Mouse (Mus musculus): Measurements from ENCODE around the gene Slc12a4. TPM values are rescaled to one million over a fixed set of nuclear protein-coding genes. Genes with fewer than 3 reads are reported as not detected.
"Not testable (repeated sequence)": the region's sequence is repeated elsewhere in the genome, so short reads cannot be mapped to it uniquely, and the experiment has no call there.

The Slc12a4 gene
- polyA plus RNA-seq, 1 experiment from 2014 or later: 38.1 TPM

DNA sequence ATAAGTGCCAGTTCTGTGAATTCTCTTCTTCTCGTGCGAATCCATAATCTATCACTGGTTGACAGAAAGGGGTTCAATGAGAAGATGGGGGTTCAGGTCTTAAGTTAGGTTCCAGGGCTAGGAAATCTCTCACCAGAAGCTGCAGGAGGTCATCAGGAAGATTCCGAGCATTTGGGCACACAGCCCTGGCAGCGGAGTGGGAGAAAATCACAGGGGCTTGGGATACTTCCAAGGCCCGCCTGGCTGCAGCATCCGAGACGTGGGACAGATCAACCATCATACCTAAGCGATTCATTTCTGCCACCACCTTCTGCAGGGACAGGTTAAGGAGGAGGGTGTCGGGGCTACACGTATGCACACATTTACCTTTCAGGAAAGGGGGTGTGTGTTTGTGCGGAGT lies 22.6 kb upstream of the Slc12a4 start:
- H3K27me3 ChIP-seq (ENCODE audit: control insufficient read depth, insufficient read depth, low read length): no peaks in the 10 kb centered on the region
- 0 out of 2 replicates have a peak, but pooled peaks cover 5% of the 10 kb centered on the region for H3K4me1 ChIP-seq (ENCODE audit: control insufficient read depth, insufficient read depth, low read length)
- no peak for ATAC-seq (ENCODE audit: insufficient number of reproducible peaks, insufficient read depth, low FRiP score, low read depth)
- no peak overlapping the region for H3K4me2 ChIP-seq (replicated peaks; ENCODE audit: low read depth, low read length)
- H3K36me3 ChIP-seq (ENCODE audit: control insufficient read depth, insufficient read depth, low read length): no peaks in the 10 kb centered on the region
- no peak overlapping the region for H3K9ac ChIP-seq (replicated peaks; ENCODE audit: low read depth, low read length)
- 86% methylated on average over 11 of the region's 11 CpGs for WGBS
- H3K9me3 ChIP-seq (ENCODE audit: control insufficient read depth, low read depth, low read length): no peaks in the 10 kb centered on the region
- H3K4me3 ChIP-seq (ENCODE audit: low read depth, low read length): no peak overlapping the region
- no peak overlapping the region for H3K27ac ChIP-seq (ENCODE audit: low read length)

DNA sequence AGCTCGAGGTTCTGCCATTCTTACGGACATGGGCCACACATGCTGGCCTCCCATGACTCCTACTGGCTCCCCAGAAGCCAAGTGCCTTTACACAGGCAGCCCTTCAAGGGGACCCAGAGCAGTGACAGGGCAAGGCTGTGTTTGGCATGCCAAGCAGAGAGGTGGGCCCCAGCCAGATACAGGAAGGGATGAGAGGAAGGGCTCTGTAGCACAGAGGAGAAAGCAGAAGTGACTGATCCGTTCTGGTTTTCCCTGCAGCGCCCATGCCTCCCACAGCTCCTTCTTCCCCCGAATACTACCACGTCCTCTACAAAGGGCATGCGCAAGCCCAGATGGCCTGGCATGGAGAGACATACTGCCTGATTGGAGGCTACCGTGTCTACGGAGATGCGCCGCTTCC lies 17.5 kb upstream of the Slc12a4 start:
- WGBS: 76% methylated on average over 11 of the region's 11 CpGs
- not testable (repeated sequence) for H3K4me2 ChIP-seq (replicated peaks; ENCODE audit: low read depth, low read length); H3K27ac ChIP-seq (ENCODE audit: low read length); H3K9ac ChIP-seq (replicated peaks; ENCODE audit: low read depth, low read length); H3K4me1 ChIP-seq (ENCODE audit: control insufficient read depth, insufficient read depth, low read length); H3K27me3 ChIP-seq (ENCODE audit: control insufficient read depth, insufficient read depth, low read length); H3K36me3 ChIP-seq (ENCODE audit: control insufficient read depth, insufficient read depth, low read length); H3K9me3 ChIP-seq (ENCODE audit: control insufficient read depth, low read depth, low read length); ATAC-seq (ENCODE audit: insufficient number of reproducible peaks, insufficient read depth, low FRiP score, low read depth); H3K4me3 ChIP-seq (ENCODE audit: low read depth, low read length)

DNA sequence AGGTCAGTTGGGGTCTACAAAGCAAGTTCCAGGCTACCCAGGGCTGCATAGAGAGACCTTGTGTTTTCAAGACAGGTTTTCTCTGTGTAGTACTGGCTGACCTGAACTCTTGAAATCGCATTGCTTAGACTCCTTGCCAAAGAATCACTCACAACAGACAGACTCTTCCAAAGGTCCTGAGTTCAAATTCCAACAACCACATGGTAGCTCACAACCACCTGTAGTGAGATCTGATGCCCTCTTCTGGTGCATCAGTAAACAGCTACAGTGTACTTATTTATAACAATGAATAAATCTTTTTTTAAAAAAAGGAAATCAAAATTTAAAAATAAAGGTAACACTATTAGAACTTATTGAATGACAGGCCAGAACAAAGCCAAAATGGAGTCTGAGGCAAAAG lies 15.2 kb upstream of the Slc12a4 start:
- no peak for ATAC-seq (ENCODE audit: insufficient number of reproducible peaks, insufficient read depth, low FRiP score, low read depth)
- H3K36me3 ChIP-seq (ENCODE audit: control insufficient read depth, insufficient read depth, low read length): no peaks in the 10 kb centered on the region
- no peak overlapping the region for H3K9ac ChIP-seq (replicated peaks; ENCODE audit: low read depth, low read length)
- H3K4me2 ChIP-seq (replicated peaks; ENCODE audit: low read depth, low read length): no peak overlapping the region
- no peaks in the 10 kb centered on the region for H3K4me1 ChIP-seq (ENCODE audit: control insufficient read depth, insufficient read depth, low read length)
- no peak overlapping the region for H3K4me3 ChIP-seq (ENCODE audit: low read depth, low read length)
- H3K27ac ChIP-seq (ENCODE audit: low read length): no peak overlapping the region
- WGBS: 95% methylated on average over 1 of the region's 1 CpGs
- no peaks in the 10 kb centered on the region for H3K9me3 ChIP-seq (ENCODE audit: control insufficient read depth, low read depth, low read length)
- H3K27me3 ChIP-seq (ENCODE audit: control insufficient read depth, insufficient read depth, low read length): no peaks in the 10 kb centered on the region

DNA sequence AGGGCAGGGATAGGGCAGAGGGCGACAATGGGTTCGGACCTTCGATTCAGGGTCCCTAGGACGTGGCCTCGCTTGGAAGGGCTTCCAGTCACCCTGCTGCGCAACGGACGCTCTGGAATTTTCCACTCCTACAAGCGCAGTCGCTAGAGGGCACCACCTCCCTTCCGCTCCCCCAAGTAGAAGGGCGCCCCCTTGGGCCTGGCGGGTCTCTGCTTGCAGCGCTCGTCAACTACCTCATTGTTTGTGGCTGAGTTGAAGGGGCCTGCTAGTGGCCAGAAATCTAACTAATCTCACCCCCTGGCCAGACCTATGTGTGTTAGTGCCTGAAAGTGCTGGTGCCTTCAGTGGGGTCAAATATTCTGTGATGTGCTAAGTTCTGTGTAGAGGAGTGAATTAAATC lies 13.4 kb upstream of the Slc12a4 start, which contains the start of gene Dpep3:
Dpep3 (minus strand) TSS at position 105 of the 400 bp plus-strand sequence.
- no peak within 1 kb of the TSS for H3K27ac ChIP-seq (ENCODE audit: low read length)
- WGBS: 91% methylated on average over 15 of the region's 15 CpGs
- no peak within 1 kb of the TSS for H3K9ac ChIP-seq (replicated peaks; ENCODE audit: low read depth, low read length)
- no peak within 1 kb of the TSS for H3K4me2 ChIP-seq (replicated peaks; ENCODE audit: low read depth, low read length)
- H3K4me3 ChIP-seq (ENCODE audit: low read depth, low read length): no peak within 1 kb of the TSS
- H3K9me3 ChIP-seq (ENCODE audit: control insufficient read depth, low read depth, low read length): no peaks in the 10 kb centered on the region
- no peaks in the 10 kb centered on the region for H3K36me3 ChIP-seq (ENCODE audit: control insufficient read depth, insufficient read depth, low read length)
- ATAC-seq (ENCODE audit: insufficient number of reproducible peaks, insufficient read depth, low FRiP score, low read depth): no peak
- H3K27me3 ChIP-seq (ENCODE audit: control insufficient read depth, insufficient read depth, low read length): no peaks in the 10 kb centered on the region
- H3K4me1 ChIP-seq (ENCODE audit: control insufficient read depth, insufficient read depth, low read length): no peaks in the 10 kb centered on the region

DNA sequence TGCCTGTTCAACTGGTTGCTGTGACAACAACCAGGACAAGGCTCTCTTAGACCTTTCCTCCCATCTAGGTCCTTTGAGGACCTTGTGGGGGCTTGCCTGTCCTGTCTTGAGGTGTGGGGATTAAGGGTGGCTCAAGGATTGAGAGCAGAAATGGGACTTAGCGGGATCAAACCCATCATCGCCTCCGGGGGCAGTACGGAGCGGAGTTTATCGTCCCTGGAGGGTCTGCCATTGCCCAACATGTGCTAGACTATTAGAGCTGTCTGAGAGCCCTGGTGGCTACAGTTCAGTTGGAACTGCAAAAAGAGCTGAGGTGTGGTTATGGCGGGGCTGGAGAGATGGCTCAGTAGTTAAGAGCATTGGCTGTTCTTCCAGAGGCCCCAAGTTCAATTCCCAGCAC lies 9.5 kb upstream of the Slc12a4 start:
- no peak overlapping the region for H3K27ac ChIP-seq (ENCODE audit: low read length)
- WGBS: 75% methylated on average over 7 of the region's 7 CpGs

DNA sequence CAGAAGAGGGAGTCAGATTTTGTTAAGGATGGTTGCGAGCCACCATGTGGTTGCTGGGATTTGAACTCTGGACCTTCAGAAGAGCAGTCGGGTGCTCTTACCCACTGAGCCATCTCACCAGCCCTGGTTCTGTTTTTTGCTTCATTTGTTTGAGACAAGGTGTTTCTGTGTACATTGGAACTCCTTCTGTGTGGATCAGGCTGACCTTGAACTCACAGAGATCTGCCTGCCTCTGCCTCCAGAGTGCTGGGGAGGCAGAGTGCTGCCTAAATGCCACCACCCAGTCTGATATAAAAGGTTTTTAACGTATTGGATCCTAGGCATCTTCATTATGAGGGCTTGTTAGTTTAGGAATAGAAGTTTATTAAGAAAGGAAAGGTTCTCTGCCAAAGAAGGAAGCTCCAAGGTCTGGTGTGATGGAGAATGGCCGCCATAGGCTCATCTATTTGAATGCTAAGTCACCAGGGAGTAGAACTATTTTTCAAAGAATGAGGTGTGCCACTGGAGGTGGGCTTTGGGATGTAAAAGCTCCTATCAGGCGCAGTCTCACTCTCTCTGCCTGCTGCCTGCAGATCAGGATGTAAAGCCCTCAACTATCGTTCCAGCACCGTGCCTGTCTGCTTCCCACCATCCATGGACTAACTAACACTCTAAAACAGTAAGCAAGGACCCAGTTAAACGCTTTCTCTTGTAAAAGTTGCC lies 5.3 kb upstream of the Slc12a4 start:
- Histone ChIP-seq H3K4me1 (ENCODE audit: control insufficient read depth, insufficient read depth, low read length) (peaks cover 4% of the 10 kb centered on the region; the same call in 1 of the 2 replicates), H3K4me3 (ENCODE audit: low read depth, low read length) (no peak overlapping the region), H3K4me2 (replicated peaks; ENCODE audit: low read depth, low read length) (no peak overlapping the region), H3K27me3 (ENCODE audit: control insufficient read depth, insufficient read depth, low read length) (no peaks in the 10 kb centered on the region), H3K9ac (replicated peaks; ENCODE audit: low read depth, low read length) (no peak overlapping the region), H3K9me3 (ENCODE audit: control insufficient read depth, low read depth, low read length) (no peaks in the 10 kb centered on the region), H3K36me3 (ENCODE audit: control insufficient read depth, insufficient read depth, low read length) (no peaks in the 10 kb centered on the region), H3K27ac (ENCODE audit: low read length) (no peak overlapping the region)
- no peak for ATAC-seq (ENCODE audit: insufficient number of reproducible peaks, insufficient read depth, low FRiP score, low read depth)
- 74% methylated on average over 8 of the region's 8 CpGs for WGBS

More for the DNA sequence above, 9.5 kb upstream of the Slc12a4 start:
- ATAC-seq (ENCODE audit: insufficient number of reproducible peaks, insufficient read depth, low FRiP score, low read depth): no peak
- Histone ChIP-seq H3K4me2 (replicated peaks; ENCODE audit: low read depth, low read length) (no peak overlapping the region), H3K9ac (replicated peaks; ENCODE audit: low read depth, low read length) (no peak overlapping the region), H3K4me3 (ENCODE audit: low read depth, low read length) (no peak overlapping the region), H3K27me3 (ENCODE audit: control insufficient read depth, insufficient read depth, low read length) (no peaks in the 10 kb centered on the region), H3K4me1 (ENCODE audit: control insufficient read depth, insufficient read depth, low read length) (no peaks in the 10 kb centered on the region), H3K36me3 (ENCODE audit: control insufficient read depth, insufficient read depth, low read length) (no peaks in the 10 kb centered on the region), H3K9me3 (ENCODE audit: control insufficient read depth, low read depth, low read length) (no peaks in the 10 kb centered on the region)

DNA sequence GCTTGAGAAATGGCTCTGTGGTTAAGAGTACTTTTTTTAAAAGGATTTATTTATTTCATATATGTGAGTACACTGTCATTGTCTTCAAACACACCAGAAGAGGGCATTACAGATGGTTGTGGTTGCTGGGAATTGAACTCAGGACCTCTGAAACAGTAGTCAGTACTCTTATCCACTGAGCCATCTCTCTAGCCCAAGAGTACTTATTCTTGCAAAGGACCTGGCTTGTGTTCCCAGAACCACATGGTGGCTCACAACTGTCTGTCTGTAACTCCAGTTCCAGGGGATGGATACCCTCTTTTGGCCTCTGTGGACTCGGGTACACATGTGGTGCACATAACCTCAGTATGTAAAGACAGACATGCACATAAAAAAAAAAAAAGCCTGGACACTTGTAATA lies 3.5 kb upstream of the Slc12a4 start:
- Histone ChIP-seq H3K27ac (ENCODE audit: low read length) (no peak overlapping the region), H3K9ac (replicated peaks; ENCODE audit: low read depth, low read length) (no peak overlapping the region), H3K4me3 (ENCODE audit: low read depth, low read length) (no peak overlapping the region), H3K9me3 (ENCODE audit: control insufficient read depth, low read depth, low read length) (no peaks in the 10 kb centered on the region), H3K4me2 (replicated peaks; ENCODE audit: low read depth, low read length) (no peak overlapping the region), H3K4me1 (ENCODE audit: control insufficient read depth, insufficient read depth, low read length) (peaks cover 8% of the 10 kb centered on the region), H3K36me3 (ENCODE audit: control insufficient read depth, insufficient read depth, low read length) (no peaks in the 10 kb centered on the region), H3K27me3 (ENCODE audit: control insufficient read depth, insufficient read depth, low read length) (no peaks in the 10 kb centered on the region)
- 63% methylated on average over 1 of the region's 1 CpGs for WGBS
- no peak for ATAC-seq (ENCODE audit: insufficient number of reproducible peaks, insufficient read depth, low FRiP score, low read depth)

DNA sequence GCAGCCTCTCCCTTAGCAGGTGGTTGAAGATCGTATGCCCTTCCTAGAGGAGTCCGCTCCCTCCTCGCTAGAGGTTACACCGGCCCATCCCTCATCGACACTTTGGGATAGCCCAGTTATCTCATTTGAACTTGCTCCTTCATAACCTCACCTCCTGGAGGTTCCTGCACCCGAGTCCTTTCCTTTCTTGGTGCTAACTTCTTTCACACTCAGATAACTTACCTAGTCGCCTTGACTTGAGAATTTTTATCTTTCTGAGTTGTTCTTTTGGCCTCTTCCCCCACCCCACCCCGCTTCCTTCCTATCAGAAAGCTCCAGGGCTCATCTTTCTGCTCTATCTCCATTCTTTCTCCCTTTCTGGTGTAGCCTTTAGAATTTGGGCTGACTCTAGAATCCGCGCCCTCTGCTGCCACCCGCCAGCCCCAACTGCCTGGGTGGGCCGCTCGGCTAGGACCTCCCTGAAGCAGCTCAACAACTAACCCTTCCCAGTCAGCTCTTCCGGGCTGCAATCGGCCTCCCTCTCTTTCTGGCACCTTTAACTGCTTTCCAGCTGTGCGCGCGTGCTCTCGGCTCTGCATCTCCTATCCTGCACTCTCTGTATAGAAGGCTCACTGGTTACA lies 905 bp upstream of the Slc12a4 start:
- peaks cover 16% of the 10 kb centered on the region for H3K4me1 ChIP-seq (ENCODE audit: control insufficient read depth, insufficient read depth, low read length)
- WGBS: 9% methylated on average over 19 of the region's 19 CpGs

More for the DNA sequence above, 905 bp upstream of the Slc12a4 start:
- Histone ChIP-seq H3K4me3 (ENCODE audit: low read depth, low read length) (peak overlapping the region; percentile 79; the same call in 1 of the 2 replicates), H3K9ac (replicated peaks; ENCODE audit: low read depth, low read length) (no peak overlapping the region), H3K27me3 (ENCODE audit: control insufficient read depth, insufficient read depth, low read length) (no peaks in the 10 kb centered on the region), H3K36me3 (ENCODE audit: control insufficient read depth, insufficient read depth, low read length) (no peaks in the 10 kb centered on the region), H3K4me2 (replicated peaks; ENCODE audit: low read depth, low read length) (peak overlapping the region; percentile 71), H3K27ac (ENCODE audit: low read length) (peak overlapping the region; percentile 79), H3K9me3 (ENCODE audit: control insufficient read depth, low read depth, low read length) (no peaks in the 10 kb centered on the region)
- ATAC-seq (ENCODE audit: insufficient number of reproducible peaks, insufficient read depth, low FRiP score, low read depth): peak; percentile 25; the same call in 1 of the 2 replicates
